Mouse (Mus musculus) urinary bladder, adult 2 months (tissue): ENCODE measurements around the gene Itpr2. TPM values are rescaled to one million over a fixed set of nuclear protein-coding genes. Genes with fewer than 3 reads are reported as not detected.

ENCODE experiments used
- DNase-seq: peaks from one replicate; pipeline ENCODE4 v3.0.0; 2022; ENCODE audit warnings: low spot score
- polyA plus RNA-seq: library from polyadenylated mRNA; depleted of rRNA; stranded (reverse); fragments of >200 nt; gene quantifications from 2 replicates; pipeline ENCODE4 v1.2.3, GENCODE M21; 2012

The Itpr2 gene
- polyA plus RNA-seq, 1 experiment = 3.9 TPM

- no peak for DNase-seq
Observed at GRCm38 (mm10) chr6:146222403-146223063, 279.5 kb downstream of the Itpr2 start.

- DNase-seq = no peak
Observed at GRCm38 (mm10) chr6:146221371-146222336, 280.4 kb downstream of the Itpr2 start.

- DNase-seq = no peak
Observed at GRCm38 (mm10) chr6:146220071-146220470, 282.0 kb downstream of the Itpr2 start.

GRCm38 (mm10) chr6:146219534-146219933, 282.5 kb downstream of the Itpr2 start:
- no peak for DNase-seq

GRCm38 (mm10) chr6:146215302-146215701, 286.7 kb downstream of the Itpr2 start:
- no peak for DNase-seq

GRCm38 (mm10) chr6:146212339-146212738, 289.7 kb downstream of the Itpr2 start:
- no peak for DNase-seq

- no peak for DNase-seq
Observed at GRCm38 (mm10) chr6:146211233-146211632, 290.8 kb downstream of the Itpr2 start.

GRCm38 (mm10) chr6:146208983-146209382, 293.0 kb downstream of the Itpr2 start:
- no peak for DNase-seq

GRCm38 (mm10) chr6:146207204-146207959, 294.6 kb downstream of the Itpr2 start:
- no peak for DNase-seq

GRCm38 (mm10) chr6:146205136-146205535, 296.9 kb downstream of the Itpr2 start:
- no peak for DNase-seq

- DNase-seq = no peak
Observed at GRCm38 (mm10) chr6:146204470-146204869, 297.6 kb downstream of the Itpr2 start.

- no peak for DNase-seq
Observed at GRCm38 (mm10) chr6:146197868-146198379, 304.1 kb downstream of the Itpr2 start.

GRCm38 (mm10) chr6:146196701-146197100, 305.3 kb downstream of the Itpr2 start:
- DNase-seq = no peak

GRCm38 (mm10) chr6:146195854-146196457, 306.1 kb downstream of the Itpr2 start:
- no peak for DNase-seq

GRCm38 (mm10) chr6:146191931-146192330, 310.1 kb downstream of the Itpr2 start:
- DNase-seq = no peak

GRCm38 (mm10) chr6:146190006-146190405, 312.0 kb downstream of the Itpr2 start:
- no peak for DNase-seq

GRCm38 (mm10) chr6:146185532-146185931, 316.5 kb downstream of the Itpr2 start:
- DNase-seq = no peak

- DNase-seq = no peak
Observed at GRCm38 (mm10) chr6:146184771-146185170, 317.3 kb downstream of the Itpr2 start.

GRCm38 (mm10) chr6:146174644-146175250, 327.3 kb downstream of the Itpr2 start:
- no peak for DNase-seq

GRCm38 (mm10) chr6:146170603-146171051, 331.4 kb downstream of the Itpr2 start:
- DNase-seq = no peak

GRCm38 (mm10) chr6:146167207-146167606, 334.8 kb downstream of the Itpr2 start:
- no peak for DNase-seq
